Mouse (Mus musculus) layer of hippocampus, adult 9-10 months (tissue): ENCODE results near the gene Nicn1.
"Not testable (repeated sequence)": the region's sequence is repeated elsewhere in the genome, so short reads cannot be mapped to it uniquely, and the experiment has no call there.

Source experiments
- DNase-seq: peaks from one replicate; pipeline ENCODE4 v3.0.0; 2022; ENCODE audit warnings: low spot score

The Nicn1 gene

DNA sequence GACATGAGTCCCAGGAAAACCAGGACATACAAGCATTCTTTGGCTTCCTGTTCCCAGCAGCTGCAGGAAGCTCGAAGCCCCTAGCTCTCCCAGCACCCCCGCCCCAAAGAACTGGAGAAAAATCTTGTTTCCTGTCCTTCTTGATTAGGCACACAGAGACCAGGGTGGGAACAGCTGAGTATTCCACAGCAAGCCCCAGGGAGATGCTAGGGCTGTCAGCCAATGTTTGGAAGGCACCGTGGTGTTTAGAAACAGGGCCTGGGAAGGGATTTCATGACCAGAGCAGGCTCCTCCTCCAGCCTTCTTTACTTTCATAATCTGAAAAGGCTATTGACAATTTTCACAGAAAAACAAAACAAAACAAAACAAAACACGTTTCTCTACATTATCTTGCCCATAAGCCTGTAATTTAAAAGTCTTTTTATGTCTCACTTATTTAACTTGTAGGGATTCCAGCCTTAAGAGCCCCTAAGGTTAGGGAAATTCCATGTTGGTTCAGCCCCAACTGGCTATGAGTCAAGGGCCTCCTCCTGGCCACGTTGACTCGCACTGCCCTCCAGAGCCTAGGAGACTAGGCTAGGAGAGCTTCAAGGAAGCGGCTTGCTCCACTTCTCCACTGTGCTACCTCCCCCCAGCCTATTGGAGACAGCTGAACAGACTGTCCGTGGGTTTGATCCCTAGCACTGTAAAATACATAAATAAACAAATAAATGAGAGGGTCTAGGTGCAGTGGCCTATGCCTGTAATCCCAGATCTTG lies 10.0 kb upstream of the Nicn1 start:
- DNase-seq: no peak

GRCm38 (mm10) chr9:108284410-108284809 lies 5.8 kb upstream of the Nicn1 start:
- peak; percentile 69 for DNase-seq

DNA sequence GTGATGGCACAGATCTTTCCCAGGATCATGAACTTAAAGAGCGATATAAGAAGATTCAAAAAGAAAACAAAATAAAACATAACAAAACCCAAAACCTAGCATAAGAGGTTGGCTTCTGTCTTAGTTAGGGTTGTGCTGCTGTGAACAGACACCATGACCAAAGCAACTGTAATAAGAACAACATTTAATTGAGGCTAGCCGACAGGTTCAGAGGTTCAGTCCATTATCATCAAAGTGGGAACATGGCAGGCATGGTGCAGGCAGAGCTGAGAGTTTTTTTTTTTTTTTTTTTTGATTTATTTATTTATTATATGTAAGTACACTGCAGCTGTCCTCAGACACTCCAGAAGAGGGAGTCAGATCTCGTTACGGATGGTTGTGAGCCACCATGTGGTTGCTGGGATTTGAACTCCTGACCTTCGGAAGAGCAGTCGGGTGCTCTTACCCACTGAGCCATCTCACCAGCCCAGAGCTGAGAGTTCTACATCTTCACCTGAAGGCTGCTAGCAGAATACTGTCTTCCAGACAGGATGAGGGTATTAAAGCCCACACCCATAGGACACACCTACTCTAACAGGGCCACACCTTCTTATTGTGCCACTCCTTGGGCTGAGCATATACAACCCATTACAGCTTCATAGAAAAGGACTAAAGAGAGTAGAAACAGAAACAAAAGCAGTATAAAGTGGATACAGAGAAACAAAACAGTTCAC lies 2.5 kb upstream of the Nicn1 start:
- not testable (repeated sequence) for DNase-seq

- DNase-seq: no peak
Observed at GRCm38 (mm10) chr9:108289347-108289746, 882 bp upstream of the Nicn1 start.

DNA sequence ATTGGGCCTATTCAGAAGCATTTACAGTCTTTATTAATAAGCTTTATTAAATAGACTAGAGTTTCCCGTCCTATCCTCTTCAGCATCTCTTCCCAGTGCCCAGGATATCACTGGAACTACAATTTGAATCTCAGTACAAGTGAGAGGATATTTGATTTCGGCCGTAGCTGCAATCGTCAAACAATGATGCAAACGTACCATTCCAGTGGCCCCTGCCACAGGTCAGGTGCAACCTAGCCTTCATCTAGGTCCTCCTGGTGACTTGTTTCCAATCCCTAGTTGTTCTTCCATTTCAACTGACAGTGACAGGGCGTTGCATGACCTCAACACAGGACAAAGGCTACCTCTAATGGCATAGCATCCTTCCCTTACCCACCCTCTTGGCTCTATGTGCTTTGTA lies 544 bp downstream of the Nicn1 start:
- no peak for DNase-seq

DNA sequence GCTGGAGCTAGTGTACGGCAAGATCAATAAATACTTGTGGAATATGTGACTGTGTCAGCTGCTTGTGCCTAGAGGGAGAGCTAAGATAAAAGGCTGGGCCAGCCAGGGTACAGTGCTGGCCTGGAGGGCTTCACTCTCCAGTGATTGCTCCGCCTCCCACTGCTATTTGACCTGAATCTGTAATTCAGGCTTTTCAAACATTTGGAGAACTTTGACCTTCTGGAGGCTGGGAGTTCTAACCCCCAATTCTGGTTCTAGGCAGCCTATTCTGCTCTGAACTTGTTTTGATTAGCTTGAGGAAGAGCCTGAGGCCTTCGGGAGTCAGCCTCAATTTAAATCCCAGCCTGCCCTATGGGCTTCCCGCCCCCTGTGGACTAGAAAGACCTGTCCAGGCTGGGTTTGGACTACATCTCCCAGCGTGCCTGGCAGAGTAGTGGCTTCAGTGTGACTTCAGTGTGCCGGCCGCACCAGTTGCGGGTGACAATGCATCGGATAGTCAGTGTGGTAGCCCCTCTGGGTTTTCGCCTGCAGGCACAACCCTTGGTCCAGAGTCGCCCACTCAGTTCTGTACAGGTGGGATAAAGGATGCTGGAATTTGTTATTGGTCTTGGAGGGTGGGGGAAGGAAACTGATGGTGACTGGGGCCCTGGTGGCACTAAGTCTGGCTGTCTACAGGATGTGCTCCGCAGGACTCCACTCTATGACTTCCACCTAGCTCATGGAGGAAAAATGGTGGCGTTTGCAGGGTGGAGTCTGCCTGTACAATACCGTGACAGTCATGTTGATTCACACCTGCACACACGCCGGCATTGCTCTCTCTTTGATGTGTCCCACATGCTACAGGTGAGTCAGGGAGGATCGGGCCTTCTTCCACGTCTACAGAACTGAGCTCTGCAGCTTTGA lies 6.5 kb downstream of the Nicn1 start, which contains the start of gene Amt:
TSS of gene Amt (plus strand) at position 401 of the 903 bp plus-strand sequence.
- DNase-seq: no peak

- DNase-seq: no peak
Observed at GRCm38 (mm10) chr9:108301853-108302252, 11.6 kb downstream of the Nicn1 start.

DNA sequence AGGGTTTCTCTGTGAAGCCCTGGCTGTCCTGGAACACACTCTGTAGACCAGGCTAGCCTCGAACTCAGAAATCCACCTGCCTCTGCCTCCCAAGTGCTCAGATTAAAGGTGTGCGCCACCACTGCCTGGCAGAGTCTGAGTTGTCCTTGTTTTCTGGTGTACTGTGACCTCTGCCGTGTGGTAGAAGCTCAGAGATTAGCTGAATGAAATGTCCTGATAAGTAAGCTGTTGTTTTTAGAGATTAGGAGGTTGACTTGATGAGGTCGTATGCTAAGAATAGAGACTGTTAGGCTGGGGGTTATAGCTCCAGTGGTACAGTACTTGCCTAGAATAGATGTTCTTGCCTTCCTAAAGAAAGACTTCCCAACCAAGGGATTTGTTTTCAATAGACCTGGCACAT lies 14.5 kb downstream of the Nicn1 start:
- DNase-seq: no peak

- no peak for DNase-seq
Observed at GRCm38 (mm10) chr9:108305170-108305569, 14.9 kb downstream of the Nicn1 start.

- peak; percentile 99 for DNase-seq
Observed at GRCm38 (mm10) chr9:108305629-108306520, 15.6 kb downstream of the Nicn1 start, which contains the start of the genes Rhoa and Tcta. Rhoa (plus strand) TSS chr9:108306129. Tcta (minus strand) TSS chr9:108306160.

DNA sequence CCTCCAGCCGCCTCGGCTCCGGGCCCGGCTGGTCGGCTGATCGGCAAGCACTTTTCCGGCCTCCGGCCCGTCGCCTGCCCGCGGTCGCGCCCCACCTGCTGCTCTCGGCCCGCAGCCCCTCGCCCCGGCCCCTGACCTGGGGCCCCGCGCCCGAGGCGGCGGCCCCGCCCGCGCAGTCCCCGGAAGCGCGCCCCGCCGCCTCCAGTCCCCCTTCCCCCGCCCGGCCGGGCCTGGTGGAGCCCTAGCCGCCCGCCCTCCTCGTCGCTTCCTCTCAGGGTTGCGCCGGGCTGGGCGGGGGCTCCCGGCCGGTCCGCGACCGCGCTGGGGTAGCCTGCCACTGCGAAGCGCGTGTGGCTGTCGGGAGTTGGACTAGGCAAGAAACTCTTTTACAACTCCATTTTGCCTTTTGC lies 16.3 kb downstream of the Nicn1 start:
- no peak for DNase-seq

- no peak for DNase-seq
Observed at GRCm38 (mm10) chr9:108307021-108307807, 17.0 kb downstream of the Nicn1 start.

GRCm38 (mm10) chr9:108308141-108308540 lies 17.9 kb downstream of the Nicn1 start:
- no peak for DNase-seq

DNA sequence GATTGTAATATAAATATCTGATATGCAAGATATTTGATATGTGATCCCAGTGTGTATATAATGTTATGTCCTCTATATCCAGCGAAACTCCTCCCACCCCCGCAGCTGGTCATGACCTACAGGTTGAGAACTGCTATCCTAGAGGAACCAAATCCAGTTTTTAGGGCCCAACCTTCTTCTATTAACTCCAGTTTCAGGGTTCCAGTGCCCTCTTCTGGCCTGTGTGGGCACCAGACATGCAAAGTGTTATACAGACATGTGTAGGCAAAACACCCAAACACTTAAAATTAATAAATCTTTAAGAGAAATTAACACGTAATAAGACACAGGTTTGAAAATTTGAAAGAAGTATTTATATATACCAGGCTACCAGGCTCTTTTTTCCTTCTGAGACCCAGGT lies 27.3 kb downstream of the Nicn1 start:
- DNase-seq: no peak

DNA sequence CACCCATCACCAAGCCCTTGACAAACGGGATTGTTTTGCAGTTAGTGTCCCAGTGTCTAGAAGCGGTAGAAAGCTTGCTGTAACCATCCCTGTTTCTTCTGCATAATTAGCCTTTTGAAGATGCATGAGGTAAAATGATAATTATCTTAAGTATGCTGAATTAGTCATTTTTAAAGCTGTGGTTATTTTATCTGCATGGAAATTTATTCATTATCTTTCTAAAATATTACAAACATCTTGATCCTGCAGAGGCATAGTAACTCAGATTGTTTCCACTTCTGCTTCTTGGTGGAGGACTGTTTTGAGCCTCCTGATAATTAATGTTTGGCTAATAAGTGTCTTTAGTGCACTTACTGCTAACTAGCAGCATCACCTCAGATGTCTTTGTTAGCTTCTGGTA lies 28.2 kb downstream of the Nicn1 start:
- no peak for DNase-seq

GRCm38 (mm10) chr9:108322054-108322453 lies 31.8 kb downstream of the Nicn1 start:
- not testable (repeated sequence) for DNase-seq

DNA sequence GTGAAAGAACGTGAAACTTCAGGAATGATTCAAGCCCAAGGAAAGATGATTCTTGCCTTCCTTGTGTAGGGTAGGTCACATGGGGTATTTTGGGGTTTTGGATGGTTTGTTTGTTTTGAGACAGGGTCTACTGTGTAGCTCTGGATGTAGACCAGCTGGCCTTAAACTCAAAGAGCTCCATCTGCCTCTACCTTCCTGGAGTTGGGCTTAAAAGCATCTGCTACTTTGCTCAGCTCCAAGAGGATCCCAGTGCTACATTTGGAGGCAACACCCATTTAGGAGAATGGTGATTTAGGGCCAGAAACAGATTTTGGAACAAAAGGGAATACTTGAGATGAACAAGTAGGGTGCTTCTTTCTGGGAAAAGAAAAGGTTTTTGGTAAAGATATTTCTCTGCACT lies 34.6 kb downstream of the Nicn1 start:
- no peak for DNase-seq

DNA sequence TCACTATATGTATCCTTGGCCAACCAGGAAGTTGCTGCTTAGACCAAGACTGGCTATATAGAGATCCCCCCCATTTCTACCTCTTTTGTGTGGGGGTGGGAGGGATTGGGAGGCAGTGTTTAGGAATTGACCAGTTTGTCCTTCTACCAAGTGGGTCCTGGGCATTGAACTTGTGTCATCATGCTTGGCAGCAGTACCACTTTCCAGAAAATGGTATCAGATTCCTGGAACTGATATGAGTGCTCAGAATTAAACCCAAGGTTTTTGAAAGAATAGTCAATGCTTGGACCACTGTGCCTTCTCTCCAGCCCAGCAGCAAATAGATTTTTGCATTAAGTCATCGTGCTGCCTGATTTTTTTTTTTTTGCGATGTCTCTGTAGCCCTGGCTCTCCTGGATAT lies 35.6 kb downstream of the Nicn1 start:
- no peak for DNase-seq

DNA sequence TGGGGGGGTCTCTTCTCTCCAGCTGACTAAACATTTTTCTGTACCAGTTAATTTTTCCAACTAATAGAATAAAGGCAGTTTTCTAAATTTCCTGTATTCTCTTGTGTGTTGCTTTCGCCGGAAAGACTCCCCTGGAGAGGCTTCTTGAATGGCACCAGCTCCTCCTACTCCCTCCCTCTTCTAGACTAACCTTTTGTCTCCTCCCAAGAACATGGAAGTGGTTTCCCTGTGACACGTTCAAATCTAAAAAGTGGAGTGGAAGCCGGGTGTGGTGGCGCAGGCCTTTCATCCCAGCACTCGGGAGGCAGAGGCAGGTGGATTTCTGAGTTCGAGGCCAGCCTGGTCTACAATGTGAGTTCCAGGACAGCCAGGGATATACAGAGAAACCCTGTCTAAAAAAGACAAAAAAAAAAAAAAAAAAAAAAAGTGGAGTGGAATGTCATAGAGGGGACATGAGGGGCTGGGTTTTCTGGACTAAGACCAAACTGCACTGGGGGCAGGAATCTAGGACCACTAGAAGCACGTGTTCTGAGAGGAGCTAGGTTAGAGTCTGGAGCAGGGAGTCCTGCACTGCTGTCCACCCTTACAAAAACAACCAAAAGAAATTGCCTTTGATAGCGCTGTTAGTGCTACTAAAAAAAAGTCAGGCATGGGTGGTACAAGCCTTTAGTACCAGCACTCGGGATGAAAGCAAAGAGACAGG lies 47.8 kb downstream of the Nicn1 start:
- no peak for DNase-seq

- DNase-seq: no peak
Observed at GRCm38 (mm10) chr9:108338551-108338885, 48.3 kb downstream of the Nicn1 start.
